Mouse (Mus musculus) yolk sac, embryonic 10.5 days (tissue): ENCODE results near the gene Gpatch11.
A peak's percentile ranks its signal among the peaks of the same experiment; 100 is the strongest.
"Not testable (repeated sequence)": the region's sequence is repeated elsewhere in the genome, so short reads cannot be mapped to it uniquely, and the experiment has no call there.

Source experiments
- DNase-seq: peaks from one replicate; pipeline ENCODE4 v3.0.0-alpha.2; 2017; ENCODE audit warnings: low spot score

Gene Gpatch11

GRCm38 (mm10) chr17:78834856-78835835 lies at the start of gene Gpatch11, which contains the start of gene Heatr5b:
Gpatch11 (plus strand) TSS chr17:78835567.
Heatr5b (minus strand) TSS chr17:78835364.
- peak; percentile 99 for DNase-seq

GRCm38 (mm10) chr17:78788273-78788672 lies 47.1 kb upstream of the Gpatch11 start:
- DNase-seq = not testable (repeated sequence)

- no peak for DNase-seq
These were observed 44.2 kb upstream of the Gpatch11 start for GRCm38 (mm10) chr17:78791068-78791689.

- no peak for DNase-seq
These were observed 43.7 kb upstream of the Gpatch11 start for GRCm38 (mm10) chr17:78791690-78792070.

- no peak for DNase-seq
These were observed 43.2 kb upstream of the Gpatch11 start for GRCm38 (mm10) chr17:78792122-78792521.

GRCm38 (mm10) chr17:78794390-78794789 lies 41.0 kb upstream of the Gpatch11 start:
- DNase-seq = no peak

GRCm38 (mm10) chr17:78797222-78797621 lies 38.1 kb upstream of the Gpatch11 start:
- no peak for DNase-seq

- no peak for DNase-seq
These were observed 26.3 kb upstream of the Gpatch11 start for GRCm38 (mm10) chr17:78809019-78809418.

GRCm38 (mm10) chr17:78809582-78809981 lies 25.8 kb upstream of the Gpatch11 start:
- DNase-seq = no peak

GRCm38 (mm10) chr17:78824346-78824745 lies 11.0 kb upstream of the Gpatch11 start:
- no peak for DNase-seq

GRCm38 (mm10) chr17:78836056-78836455 lies 689 bp downstream of the Gpatch11 start:
- DNase-seq = no peak

GRCm38 (mm10) chr17:78842271-78842928 lies 7.0 kb downstream of the Gpatch11 start:
- DNase-seq = peak; percentile 63

- DNase-seq = no peak
These were observed 20.9 kb downstream of the Gpatch11 start for GRCm38 (mm10) chr17:78856243-78856642.

- DNase-seq = no peak
These were observed 38.5 kb downstream of the Gpatch11 start for GRCm38 (mm10) chr17:78873886-78874285.

- peak; percentile 43 for DNase-seq
These were observed 46.5 kb downstream of the Gpatch11 start for GRCm38 (mm10) chr17:78881878-78882304.

GRCm38 (mm10) chr17:78882401-78883112 lies 47.2 kb downstream of the Gpatch11 start, which contains the start of gene Eif2ak2:
Eif2ak2 (minus strand) TSS chr17:78882573.
- DNase-seq = peak; percentile 90

- no peak for DNase-seq
These were observed 47.9 kb downstream of the Gpatch11 start for GRCm38 (mm10) chr17:78883291-78883690.

GRCm38 (mm10) chr17:78885286-78886065 lies 50.1 kb downstream of the Gpatch11 start:
- no peak for DNase-seq

GRCm38 (mm10) chr17:78888554-78888953 lies 53.2 kb downstream of the Gpatch11 start:
- no peak for DNase-seq

- no peak for DNase-seq
These were observed 53.8 kb downstream of the Gpatch11 start for GRCm38 (mm10) chr17:78889184-78889583.

- no peak for DNase-seq
These were observed 55.7 kb downstream of the Gpatch11 start for GRCm38 (mm10) chr17:78891020-78891419.
